In the genomic region with DNA sequence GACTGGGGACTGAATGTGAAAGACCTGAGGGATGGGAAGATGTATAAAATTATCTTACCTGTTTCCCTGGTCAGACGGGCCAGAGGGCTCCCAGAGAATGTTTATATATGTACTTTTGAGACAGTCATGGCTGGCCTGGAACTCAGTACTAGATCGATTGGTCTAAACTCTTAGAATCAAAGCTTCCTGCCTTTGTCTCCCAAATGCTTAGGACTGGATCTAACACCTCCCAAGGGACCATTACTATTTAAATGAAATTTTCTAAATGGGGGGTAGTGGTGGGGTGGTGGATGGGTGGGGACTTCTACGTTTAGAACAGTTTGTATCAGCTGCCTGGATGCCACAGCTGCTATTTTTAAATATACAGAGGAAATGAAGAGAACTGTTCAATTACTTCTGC, we compare ENCODE assay signal across 20 mouse cellular contexts.
"Had no signal": no experiment of that assay in that cellular context is flagged by ENCODE, and none has a peak within 500 bp of the region (broad histone marks: within the 10 kb centered on the region; RNA-seq: fewer than 3 reads in every experiment).

No protein-coding gene starts in this region.

- H3K27ac ChIP-seq: kidney, postnatal 0 days; limb, embryonic 12.5 days; limb, embryonic 15.5 days; liver, embryonic 15.5 days; lung, embryonic 15.5 days; midbrain, embryonic 12.5 days; midbrain, embryonic 15.5 days; neural tube, embryonic 12.5 days; neural tube, embryonic 15.5 days; stomach, embryonic 15.5 days had no signal

- H3K27me3 ChIP-seq: limb, embryonic 12.5 days; limb, embryonic 15.5 days; liver, embryonic 15.5 days; lung, embryonic 15.5 days; midbrain, embryonic 12.5 days; midbrain, embryonic 15.5 days; neural tube, embryonic 12.5 days; neural tube, embryonic 15.5 days; stomach, embryonic 15.5 days had no signal

- H3K9me3 ChIP-seq: limb, embryonic 12.5 days; limb, embryonic 15.5 days; liver, embryonic 15.5 days; lung, embryonic 15.5 days; midbrain, embryonic 12.5 days; midbrain, embryonic 15.5 days; neural tube, embryonic 12.5 days; neural tube, embryonic 15.5 days; stomach, embryonic 15.5 days had no signal

- ATAC-seq: midbrain, embryonic 15.5 days had no signal

- H3K4me3 ChIP-seq: limb, embryonic 12.5 days; limb, embryonic 15.5 days; liver, embryonic 15.5 days; lung, embryonic 15.5 days; midbrain, embryonic 12.5 days; midbrain, embryonic 15.5 days; neural tube, embryonic 12.5 days; neural tube, embryonic 15.5 days; stomach, embryonic 15.5 days had no signal

- H3K4me1 ChIP-seq: limb, embryonic 15.5 days; lung, embryonic 15.5 days; midbrain, embryonic 12.5 days; midbrain, embryonic 15.5 days; neural tube, embryonic 12.5 days; neural tube, embryonic 15.5 days; stomach, embryonic 15.5 days had no signal

- DNase-seq: kidney, postnatal 25 days; left cerebral cortex, postnatal 4 days; lung, adult 18-20 months; lung, postnatal 10 days; lung, postnatal 36 days; retina, postnatal 1 day; right cerebral cortex, postnatal 25 days; spleen, adult 18-20 months; thymus, postnatal 25 days had no signal

- H3K4me2 ChIP-seq: limb, embryonic 12.5 days; limb, embryonic 15.5 days; liver, embryonic 11.5 days; liver, embryonic 15.5 days; lung, embryonic 15.5 days; midbrain, embryonic 12.5 days; midbrain, embryonic 15.5 days; neural tube, embryonic 12.5 days; neural tube, embryonic 15.5 days; stomach, embryonic 15.5 days had no signal

- H3K9ac ChIP-seq: limb, embryonic 12.5 days; limb, embryonic 15.5 days; liver, embryonic 15.5 days; lung, embryonic 15.5 days; midbrain, embryonic 12.5 days; midbrain, embryonic 15.5 days; neural tube, embryonic 12.5 days; neural tube, embryonic 15.5 days; stomach, embryonic 15.5 days had no signal
